Mouse (Mus musculus): ENCODE data around the gene Gm12569. TPM values are rescaled to one million over a fixed set of nuclear protein-coding genes. Genes with fewer than 3 reads are reported as not detected.

Gm12569 gene
- total RNA-seq, 2 experiments from 2014 or later, result not detected

Other genes starting within 250 kb of the Gm12569 start
- gene Olfr1377, start 238.5 kb upstream of the Gm12569 start, total RNA-seq (2021), result not detected
- gene Olfr51, start 216.9 kb upstream of the Gm12569 start, total RNA-seq (2021), result not detected
- not detected for gene Olfr54, start 206.2 kb upstream of the Gm12569 start, total RNA-seq (2021)
- gene Olfr1375, start 172.4 kb upstream of the Gm12569 start, total RNA-seq (2021), result not detected
- gene Zfp354a, start 161.2 kb upstream of the Gm12569 start, total RNA-seq (2021), result 10 to 100 TPM in 1 of 2 experiments, 1 to 10 TPM in 1; 7.9 to 10.6 TPM
- gene Clk4, start 41.3 kb downstream of the Gm12569 start, total RNA-seq (2021), result 100 to 1,000 TPM in 1 of 2 experiments, 10 to 100 TPM in 1; 99.1 to 102 TPM
- gene BC049762, start 42.6 kb downstream of the Gm12569 start, total RNA-seq (2021), result not detected
- 10 to 100 TPM; 10.7 to 12.9 TPM for gene Col23a1, start 69.4 kb downstream of the Gm12569 start, total RNA-seq (2021)

Data from left cerebral cortex, postnatal 14 days (tissue).